Mouse (Mus musculus): ENCODE data around the gene Xxylt1. TPM values are rescaled to one million over a fixed set of nuclear protein-coding genes. Genes with fewer than 3 reads are reported as not detected.

The Xxylt1 gene
- polyA plus RNA-seq, 1 experiment from 2014 or later: 9.7 TPM

DNA sequence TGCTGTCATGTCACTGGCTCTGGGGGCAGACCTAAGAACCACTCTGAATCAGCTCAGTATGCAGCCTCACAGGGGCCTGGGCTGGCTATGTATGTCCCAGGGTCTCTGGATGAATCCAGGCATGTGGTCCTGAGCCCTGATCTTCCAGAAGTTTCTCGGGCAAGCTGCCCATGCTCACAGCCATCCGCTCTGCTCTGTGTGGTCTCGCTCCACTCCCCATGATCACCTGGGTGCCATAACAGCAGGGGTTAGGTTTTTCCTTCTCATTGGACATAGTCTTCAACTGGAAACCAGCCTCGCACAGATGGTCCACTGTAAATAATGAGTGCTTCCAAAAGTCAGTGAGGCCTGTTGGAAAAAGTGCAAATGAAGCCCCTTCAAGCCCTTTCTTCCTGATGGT, 121.0 kb downstream of the Xxylt1 start:
- Histone ChIP-seq H3K79me2 (ENCODE audit: inconsistent target) (no peaks in the 10 kb centered on the region), H3K4me3 (ENCODE audit: inconsistent target) (no peak overlapping the region), H3K27ac (no peak overlapping the region), H3K36me3 (ENCODE audit: inconsistent target) (no peaks in the 10 kb centered on the region)
- WGBS (ENCODE audit: missing documents): 95% methylated on average over 4 of the region's 4 CpGs

- H3K36me3 ChIP-seq (ENCODE audit: inconsistent target): no peaks in the 10 kb centered on the region
- WGBS (ENCODE audit: missing documents): 99% methylated on average over 9 of the region's 12 CpGs
- no peak overlapping the region for H3K27ac ChIP-seq
These were observed 121.5 kb downstream of the Xxylt1 start for GRCm38 (mm10) chr16:30959692-30960091.

DNA sequence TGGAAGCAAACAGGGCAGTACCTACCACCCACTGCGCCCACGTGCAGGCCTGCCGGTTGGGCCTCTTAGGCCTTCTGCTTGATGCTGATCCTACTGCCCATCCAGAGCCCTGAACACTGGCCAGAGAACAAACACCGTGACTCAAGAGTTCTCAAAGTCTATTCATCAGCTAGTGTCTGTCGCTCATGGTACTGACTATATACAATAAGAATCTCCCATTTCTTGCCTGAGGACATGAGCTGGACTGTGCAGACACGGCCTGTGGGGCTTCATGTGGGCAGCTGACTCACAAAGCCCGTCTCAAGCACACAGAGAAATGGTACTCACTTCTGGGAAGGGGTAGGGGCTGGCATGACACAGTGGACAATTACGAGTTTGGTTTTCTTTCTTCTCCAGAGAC, 125.1 kb downstream of the Xxylt1 start:
- 99% methylated on average over 7 of the region's 8 CpGs for WGBS (ENCODE audit: missing documents)
- Histone ChIP-seq H3K4me3 (ENCODE audit: inconsistent target) (no peak overlapping the region), H3K27ac (no peak overlapping the region), H3K79me2 (ENCODE audit: inconsistent target) (no peaks in the 10 kb centered on the region), H3K36me3 (ENCODE audit: inconsistent target) (no peaks in the 10 kb centered on the region)

More at GRCm38 (mm10) chr16:30959692-30960091, 121.5 kb downstream of the Xxylt1 start:
- Histone ChIP-seq H3K79me2 (ENCODE audit: inconsistent target) (no peaks in the 10 kb centered on the region), H3K4me3 (ENCODE audit: inconsistent target) (no peak overlapping the region)

DNA sequence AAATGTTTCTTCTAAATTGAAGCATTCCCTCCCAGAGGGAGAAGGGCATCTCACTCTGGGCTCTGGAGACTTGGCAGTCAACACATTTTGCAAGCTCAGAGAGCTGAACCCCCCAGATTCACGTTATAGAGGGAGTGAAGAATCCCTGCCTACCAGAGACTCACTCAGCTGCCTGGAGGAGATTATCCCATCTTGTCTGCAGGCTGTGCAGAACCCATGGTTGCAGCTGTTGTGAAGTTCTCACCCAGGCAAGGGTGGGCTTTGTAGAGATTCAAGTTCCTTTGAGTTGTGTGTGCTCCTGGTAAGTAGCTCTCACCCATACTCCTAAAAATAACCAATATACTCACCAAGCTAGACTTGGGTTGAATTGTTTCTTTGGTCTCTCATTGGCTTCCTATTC, 132.6 kb downstream of the Xxylt1 start:
- Histone ChIP-seq H3K4me3 (ENCODE audit: inconsistent target) (no peak overlapping the region), H3K27ac (peak overlapping the region; percentile 53), H3K79me2 (ENCODE audit: inconsistent target) (no peaks in the 10 kb centered on the region), H3K36me3 (ENCODE audit: inconsistent target) (no peaks in the 10 kb centered on the region)
- 70% methylated on average over 1 of the region's 1 CpGs for WGBS (ENCODE audit: missing documents)

DNA sequence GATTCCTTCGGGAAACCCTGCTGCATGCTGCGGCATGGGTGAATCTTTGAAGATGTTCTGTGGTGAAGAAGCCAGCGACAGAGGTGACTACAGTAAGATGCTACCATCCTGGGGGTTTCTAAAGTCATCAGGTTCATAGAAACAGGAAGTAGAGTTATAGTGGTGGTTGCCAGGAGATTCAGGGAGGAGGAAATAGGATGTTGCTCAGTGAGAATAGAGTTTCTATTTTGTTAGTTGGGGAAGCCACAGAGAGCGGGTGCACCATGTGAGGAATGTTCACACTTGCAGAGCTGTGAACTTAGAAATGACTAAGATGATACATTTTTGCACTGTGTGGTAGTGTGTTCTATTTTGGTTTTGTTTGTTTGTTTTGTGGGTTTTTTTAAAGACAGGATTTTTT, 133.0 kb downstream of the Xxylt1 start:
- 69% methylated on average over 4 of the region's 4 CpGs for WGBS (ENCODE audit: missing documents)
- H3K79me2 ChIP-seq (ENCODE audit: inconsistent target): no peaks in the 10 kb centered on the region
- H3K27ac ChIP-seq: peak overlapping the region; percentile 53

DNA sequence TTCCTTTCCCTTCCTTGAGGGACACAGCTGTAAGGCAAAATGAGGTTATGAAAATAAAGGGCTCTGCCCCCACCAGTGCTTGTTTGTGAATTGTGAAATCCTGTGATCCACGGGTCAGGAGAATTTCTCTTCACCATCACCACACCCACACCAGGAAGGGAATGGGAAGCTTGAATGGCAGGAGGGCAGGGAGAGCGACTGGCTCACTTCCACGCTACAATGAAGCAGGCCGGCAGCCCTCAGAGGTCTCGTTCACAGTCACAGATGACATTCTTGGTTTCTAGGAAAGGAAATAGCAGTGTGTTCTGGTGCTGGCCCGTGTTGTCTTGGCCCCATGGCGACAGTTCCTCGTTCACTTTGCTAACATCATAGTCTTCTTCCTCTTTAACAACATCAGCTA, 136.3 kb downstream of the Xxylt1 start:
- no peak overlapping the region for H3K4me3 ChIP-seq (ENCODE audit: inconsistent target)
- no peaks in the 10 kb centered on the region for H3K36me3 ChIP-seq (ENCODE audit: inconsistent target)
- H3K27ac ChIP-seq: peak overlapping the region; percentile 59
- no peaks in the 10 kb centered on the region for H3K79me2 ChIP-seq (ENCODE audit: inconsistent target)
- 7% methylated on average over 8 of the region's 8 CpGs for WGBS (ENCODE audit: missing documents)

More for the DNA sequence above, 133.0 kb downstream of the Xxylt1 start:
- Histone ChIP-seq H3K36me3 (ENCODE audit: inconsistent target) (no peaks in the 10 kb centered on the region), H3K4me3 (ENCODE audit: inconsistent target) (no peak overlapping the region)

GRCm38 (mm10) chr16:30943919-30944318, 137.3 kb downstream of the Xxylt1 start:
- WGBS (ENCODE audit: missing documents): 82% methylated on average over 4 of the region's 4 CpGs
- Histone ChIP-seq H3K36me3 (ENCODE audit: inconsistent target) (no peaks in the 10 kb centered on the region), H3K4me3 (ENCODE audit: inconsistent target) (no peak overlapping the region), H3K27ac (peak overlapping the region; percentile 59), H3K79me2 (ENCODE audit: inconsistent target) (no peaks in the 10 kb centered on the region)

GRCm38 (mm10) chr16:30940699-30941098, 140.5 kb downstream of the Xxylt1 start:
- Histone ChIP-seq H3K4me3 (ENCODE audit: inconsistent target) (no peak overlapping the region), H3K36me3 (ENCODE audit: inconsistent target) (no peaks in the 10 kb centered on the region), H3K79me2 (ENCODE audit: inconsistent target) (no peaks in the 10 kb centered on the region), H3K27ac (no peak overlapping the region)
- WGBS (ENCODE audit: missing documents): 93% methylated on average over 2 of the region's 2 CpGs

GRCm38 (mm10) chr16:30939903-30940302, 141.3 kb downstream of the Xxylt1 start:
- no peak overlapping the region for H3K4me3 ChIP-seq (ENCODE audit: inconsistent target)
- no peaks in the 10 kb centered on the region for H3K79me2 ChIP-seq (ENCODE audit: inconsistent target)
- H3K36me3 ChIP-seq (ENCODE audit: inconsistent target): no peaks in the 10 kb centered on the region
- 0 out of 2 replicates have a peak overlapping the region, but pooled peaks have one; percentile 15 for H3K27ac ChIP-seq
- 83% methylated on average over 3 of the region's 3 CpGs for WGBS (ENCODE audit: missing documents)

DNA sequence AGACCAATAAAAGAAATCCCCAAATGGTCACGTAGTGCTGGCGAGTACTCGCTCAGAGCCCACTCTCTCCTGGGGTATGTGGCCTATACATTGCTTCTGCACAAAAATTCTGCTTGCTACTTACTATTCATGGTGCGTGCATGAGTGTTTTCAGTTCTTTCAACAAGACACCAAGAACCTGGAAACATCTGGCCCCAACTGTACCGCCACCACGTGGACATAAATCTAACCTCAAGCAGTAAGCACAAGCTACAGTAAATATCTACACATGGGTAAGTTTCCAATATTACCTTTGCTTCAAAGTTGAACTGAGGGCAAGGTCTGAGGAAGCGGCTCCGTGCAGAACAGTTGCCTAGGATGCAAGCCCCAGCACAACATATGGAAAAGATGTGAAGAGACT, 142.0 kb downstream of the Xxylt1 start:
- Histone ChIP-seq H3K36me3 (ENCODE audit: inconsistent target) (no peaks in the 10 kb centered on the region), H3K27ac (peak overlapping the region; percentile 15; the same call in 1 of the 2 replicates), H3K4me3 (ENCODE audit: inconsistent target) (no peak overlapping the region), H3K79me2 (ENCODE audit: inconsistent target) (no peaks in the 10 kb centered on the region)
- WGBS (ENCODE audit: missing documents): 76% methylated on average over 8 of the region's 8 CpGs

DNA sequence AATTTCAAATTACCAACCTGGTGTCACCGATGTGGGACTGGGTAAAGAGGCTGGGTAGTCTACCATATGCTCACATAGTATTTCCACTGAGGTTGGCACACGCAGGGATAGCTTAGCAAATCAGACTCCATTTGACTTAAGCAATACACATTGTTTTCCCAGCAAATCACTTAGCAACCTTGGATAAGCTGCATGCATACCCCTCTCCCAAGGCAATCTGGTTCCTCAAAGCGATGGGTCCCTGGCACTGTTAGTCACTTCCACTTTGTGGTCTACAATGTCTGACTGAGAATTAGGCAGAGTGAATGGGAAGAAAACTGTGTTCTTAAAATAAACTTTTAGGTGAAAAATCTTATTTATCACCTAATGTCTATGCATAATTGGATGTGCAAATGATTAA, 142.6 kb downstream of the Xxylt1 start:
- H3K4me3 ChIP-seq (ENCODE audit: inconsistent target): no peak overlapping the region
- no peaks in the 10 kb centered on the region for H3K79me2 ChIP-seq (ENCODE audit: inconsistent target)
- WGBS (ENCODE audit: missing documents): 56% methylated on average over 3 of the region's 3 CpGs
- H3K36me3 ChIP-seq (ENCODE audit: inconsistent target): no peaks in the 10 kb centered on the region
- 0 out of 2 replicates have a peak overlapping the region, but pooled peaks have one; percentile 15 for H3K27ac ChIP-seq

DNA sequence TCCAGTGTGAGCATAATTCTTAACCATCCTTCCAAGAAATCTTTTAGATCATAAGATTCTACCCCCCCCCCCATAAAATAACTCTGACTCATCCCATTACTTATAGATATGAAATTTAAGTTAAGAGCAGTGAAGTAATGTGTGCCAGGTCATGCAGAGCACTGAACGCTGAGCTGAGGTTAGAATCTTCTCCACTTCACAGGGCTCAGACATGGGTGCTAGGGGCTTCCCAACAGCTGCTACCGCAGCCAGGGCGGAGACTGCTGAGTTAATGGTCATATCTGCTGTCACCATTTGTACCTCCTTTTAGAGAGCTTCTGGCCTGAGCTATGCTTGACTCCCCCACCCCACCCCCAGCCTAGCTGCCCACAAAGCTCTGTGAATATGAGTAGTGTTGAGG, 143.6 kb downstream of the Xxylt1 start:
- Histone ChIP-seq H3K36me3 (ENCODE audit: inconsistent target) (no peaks in the 10 kb centered on the region), H3K27ac (no peak overlapping the region), H3K4me3 (ENCODE audit: inconsistent target) (no peak overlapping the region), H3K79me2 (ENCODE audit: inconsistent target) (no peaks in the 10 kb centered on the region)
- WGBS (ENCODE audit: missing documents): 89% methylated on average over 3 of the region's 3 CpGs

- Histone ChIP-seq H3K36me3 (ENCODE audit: inconsistent target) (no peaks in the 10 kb centered on the region), H3K27ac (no peak overlapping the region), H3K79me2 (ENCODE audit: inconsistent target) (no peaks in the 10 kb centered on the region), H3K4me3 (ENCODE audit: inconsistent target) (no peak overlapping the region)
- WGBS (ENCODE audit: missing documents): 97% methylated on average over 6 of the region's 6 CpGs
These were observed 144.8 kb downstream of the Xxylt1 start for GRCm38 (mm10) chr16:30936471-30936870.

GRCm38 (mm10) chr16:30936012-30936461, 145.2 kb downstream of the Xxylt1 start:
- H3K79me2 ChIP-seq (ENCODE audit: inconsistent target): no peaks in the 10 kb centered on the region
- no peaks in the 10 kb centered on the region for H3K36me3 ChIP-seq (ENCODE audit: inconsistent target)
- 100% methylated on average over 7 of the region's 7 CpGs for WGBS (ENCODE audit: missing documents)
- H3K4me3 ChIP-seq (ENCODE audit: inconsistent target): no peak overlapping the region
- no peak overlapping the region for H3K27ac ChIP-seq

- H3K36me3 ChIP-seq (ENCODE audit: inconsistent target): no peaks in the 10 kb centered on the region
- H3K27ac ChIP-seq: no peak overlapping the region
- no peak overlapping the region for H3K4me3 ChIP-seq (ENCODE audit: inconsistent target)
- no peaks in the 10 kb centered on the region for H3K79me2 ChIP-seq (ENCODE audit: inconsistent target)
- 44% methylated on average over 15 of the region's 15 CpGs for WGBS (ENCODE audit: missing documents)
These were observed 146.1 kb downstream of the Xxylt1 start for GRCm38 (mm10) chr16:30934967-30935690.

All from macrophage (primary cell).